Mouse (Mus musculus) limb, embryonic 15.5 days (tissue): ENCODE measurements at regions not wholly inside any gene's neighbourhood (a gene's known extent, or its start where the extent isn't known, plus 50 kb on each side); places are given as distances from the start of the nearest gene placed in this dataset.
A peak's percentile ranks its signal among the peaks of the same experiment; 100 is the strongest.

Source experiments
- ATAC-seq: fragments of 200-750 bp; cut with Nextera tagmentation; 2 replicates; pipeline ENCODE4 v1.8.0; 2017; ENCODE audit warnings: low read depth, moderate TSS enrichment; ENCODE audit not compliant: insufficient number of reproducible peaks, low FRiP score, low TSS enrichment
- H3K27ac ChIP-seq: fragments of 300-500 bp; sonication (generic); 2 replicates; pipeline ENCODE4 v1.5.1; 2015; ENCODE audit warnings: moderate library complexity, mild to moderate bottlenecking, inconsistent platforms
- H3K27me3 ChIP-seq: fragments of 300-500 bp; sonication (generic); 2 replicates; pipeline ENCODE4 v1.6.1; 2015; ENCODE audit warnings: inconsistent platforms
- H3K36me3 ChIP-seq: fragments of 300-500 bp; sonication (generic); 2 replicates; pipeline ENCODE4 v1.6.1; 2015; ENCODE audit warnings: inconsistent platforms
- H3K4me1 ChIP-seq: fragments of 300-500 bp; sonication (generic); 2 replicates; pipeline ENCODE4 v1.6.1; 2015; ENCODE audit warnings: inconsistent platforms
- H3K4me2 ChIP-seq: fragments of 300-500 bp; sonication (generic); 2 replicates; pipeline ENCODE4 v1.6.1; 2015; ENCODE audit warnings: mild to moderate bottlenecking, inconsistent platforms
- H3K4me3 ChIP-seq: fragments of 300-500 bp; sonication (generic); 2 replicates; pipeline ENCODE4 v1.5.1; 2015; ENCODE audit warnings: mild to moderate bottlenecking, inconsistent platforms
- H3K9ac ChIP-seq: fragments of 300-500 bp; sonication (generic); 2 replicates; pipeline ENCODE4 v1.6.1; 2015; ENCODE audit warnings: inconsistent platforms
- H3K9me3 ChIP-seq: fragments of 300-500 bp; sonication (generic); 2 replicates; pipeline ENCODE4 v1.6.1; 2016; ENCODE audit warnings: inconsistent platforms
- WGBS: fragments of 180-500 bp; shearing (Covaris S2); methylation state at CpG from one replicate; pipeline ENCODE4 v1.1.7; 2015; 5-methylcytosine and 5-hydroxymethylcytosine counted together

DNA sequence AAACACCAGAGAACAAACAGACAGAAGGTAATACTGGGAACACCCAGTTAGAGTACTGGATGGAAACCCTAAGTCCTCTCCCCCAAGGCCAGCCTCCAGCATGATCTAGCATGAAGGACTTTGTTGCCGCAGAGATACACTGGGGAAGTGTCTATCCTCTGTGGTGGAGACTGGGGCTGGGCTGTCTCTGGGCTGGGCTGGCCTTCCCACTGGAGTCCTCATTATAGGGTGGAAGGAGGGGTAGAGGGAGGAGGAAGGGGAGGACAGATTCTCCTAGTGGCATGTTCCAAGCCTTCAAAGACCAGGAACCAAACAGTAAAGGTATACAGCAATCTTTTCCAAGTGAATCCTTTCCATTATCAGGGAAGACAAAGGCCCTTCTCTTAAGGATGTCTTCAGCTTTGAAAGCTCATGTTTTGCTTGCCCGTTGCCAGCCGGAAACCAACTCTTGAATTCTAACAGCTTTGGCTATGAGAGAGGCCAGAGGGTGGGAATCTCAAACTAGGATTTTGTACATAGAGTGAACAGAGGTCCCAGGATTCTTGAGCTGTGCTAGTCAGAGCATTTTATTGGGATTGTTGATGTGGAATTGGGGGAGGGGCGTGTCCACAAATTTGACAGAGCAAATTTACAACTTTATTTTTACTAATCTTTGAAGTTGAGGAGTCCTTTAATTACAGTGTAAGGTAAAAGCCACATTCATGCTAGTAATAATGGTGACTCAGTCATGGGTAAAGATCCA is 271.3 kb downstream of the Fzd1 start:
- Histone ChIP-seq H3K27me3 (no peaks in the 10 kb centered on the region), H3K4me2 (no peak overlapping the region), H3K36me3 (no peaks in the 10 kb centered on the region), H3K4me3 (no peak overlapping the region), H3K9ac (no peak overlapping the region), H3K9me3 (no peaks in the 10 kb centered on the region), H3K27ac (peak overlapping the region; percentile 76), H3K4me1 (peaks cover 24% of the 10 kb centered on the region)
- peak; percentile 53; the same call in 1 of the 2 replicates for ATAC-seq
- 73% methylated on average over 4 of the region's 4 CpGs for WGBS

- Histone ChIP-seq H3K4me1 (peaks cover 24% of the 10 kb centered on the region), H3K9ac (no peak overlapping the region), H3K4me2 (peak overlapping the region; percentile 17; the same call in 1 of the 2 replicates), H3K9me3 (no peaks in the 10 kb centered on the region), H3K27ac (peak overlapping the region; percentile 76), H3K4me3 (no peak overlapping the region), H3K36me3 (no peaks in the 10 kb centered on the region), H3K27me3 (no peaks in the 10 kb centered on the region)
- peak; percentile 66; the same call in 1 of the 2 replicates for ATAC-seq
- 24% methylated on average over 10 of the region's 10 CpGs for WGBS
These were observed 272.1 kb downstream of the Fzd1 start for GRCm38 (mm10) chr5:4485542-4486390.

DNA sequence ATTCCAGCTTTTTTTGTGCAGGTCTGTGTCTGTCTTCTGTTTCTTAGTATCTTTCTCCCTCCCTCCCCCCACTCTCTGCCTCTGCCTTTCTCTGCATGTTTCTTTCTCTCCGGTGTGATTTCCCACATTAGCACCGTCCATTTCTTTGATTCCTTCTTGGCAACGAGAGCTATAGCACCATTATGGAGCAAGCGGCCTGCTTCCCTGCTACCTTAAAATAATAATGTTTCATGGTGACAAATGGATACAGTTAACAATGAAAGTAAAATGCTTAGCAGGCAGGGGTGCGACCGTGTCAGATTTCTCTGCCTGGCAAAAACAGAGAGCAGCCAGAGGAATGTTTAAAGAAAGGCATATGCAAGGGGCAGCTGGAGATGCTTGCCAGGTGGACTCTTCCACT is 273.1 kb downstream of the Fzd1 start:
- H3K9ac ChIP-seq, result no peak overlapping the region
- no peaks in the 10 kb centered on the region for H3K9me3 ChIP-seq
- ATAC-seq, result no peak
- H3K27ac ChIP-seq, result peak overlapping the region; percentile 33; the same call in 1 of the 2 replicates
- WGBS, result 14% methylated on average over 6 of the region's 6 CpGs
- H3K36me3 ChIP-seq, result no peaks in the 10 kb centered on the region
- no peak overlapping the region for H3K4me3 ChIP-seq
- no peaks in the 10 kb centered on the region for H3K27me3 ChIP-seq
- H3K4me2 ChIP-seq, result no peak overlapping the region
- peaks cover 24% of the 10 kb centered on the region for H3K4me1 ChIP-seq

- Histone ChIP-seq H3K9ac (no peak overlapping the region), H3K4me1 (peaks cover 24% of the 10 kb centered on the region), H3K36me3 (no peaks in the 10 kb centered on the region), H3K4me3 (no peak overlapping the region), H3K4me2 (no peak overlapping the region), H3K27ac (no peak overlapping the region), H3K9me3 (no peaks in the 10 kb centered on the region), H3K27me3 (no peaks in the 10 kb centered on the region)
- no peak for ATAC-seq
- 39% methylated on average over 1 of the region's 1 CpGs for WGBS
These were observed 273.7 kb downstream of the Fzd1 start for GRCm38 (mm10) chr5:4484151-4484550.

DNA sequence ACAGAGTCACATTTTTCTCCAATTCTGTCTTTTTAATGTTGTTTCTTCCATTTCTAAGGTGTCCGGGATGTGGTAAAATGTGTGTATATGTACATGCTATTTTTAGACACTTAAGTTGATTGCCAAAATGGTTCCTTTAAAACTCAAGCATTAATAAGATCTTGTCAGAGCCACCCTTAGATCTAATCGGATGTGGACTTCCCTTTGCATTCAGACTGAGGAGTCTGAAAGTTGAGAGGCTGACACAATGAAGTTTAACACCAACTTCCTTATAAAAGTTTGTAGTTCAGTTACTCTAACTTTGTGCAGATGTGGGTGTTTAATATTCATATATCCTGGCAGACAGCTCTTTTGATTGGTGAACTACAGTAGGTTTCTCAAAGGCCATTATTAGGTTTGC is 282.1 kb downstream of the Mterf1b start:
- no peak overlapping the region for H3K9ac ChIP-seq
- H3K4me1 ChIP-seq, result no peaks in the 10 kb centered on the region
- no peak for ATAC-seq
- H3K27me3 ChIP-seq, result no peaks in the 10 kb centered on the region
- WGBS, result 66% methylated on average over 2 of the region's 2 CpGs
- no peak overlapping the region for H3K27ac ChIP-seq
- no peak overlapping the region for H3K4me2 ChIP-seq
- no peaks in the 10 kb centered on the region for H3K9me3 ChIP-seq
- no peak overlapping the region for H3K4me3 ChIP-seq
- H3K36me3 ChIP-seq, result no peaks in the 10 kb centered on the region
